Mouse (Mus musculus) cerebellum, adult 2 months (tissue): ENCODE results near the gene Abhd2. TPM values are rescaled to one million over a fixed set of nuclear protein-coding genes. Genes with fewer than 3 reads are reported as not detected.

Source experiments
- DNase-seq, 2 experiments: peaks; one replicate each; pipeline ENCODE4 v3.0.0; 2021
- H3K27ac ChIP-seq: fragments of 200-500 bp; 2 replicates; pipeline ENCODE4 v1.5.1; 2012; ENCODE audit warnings: low read length, control low read depth, inconsistent platforms; ENCODE audit not compliant: insufficient read depth
- H3K27me3 ChIP-seq: fragments of 200-500 bp; 2 replicates; pipeline ENCODE4 v1.6.1; 2012; ENCODE audit warnings: inconsistent platforms, mild to moderate bottlenecking, low read length, moderate library complexity; ENCODE audit not compliant: control insufficient read depth, insufficient read depth
- H3K4me1 ChIP-seq: fragments of 200-500 bp; 2 replicates; pipeline ENCODE4 v1.6.1; 2011; ENCODE audit warnings: low read length; ENCODE audit not compliant: control insufficient read depth, insufficient read depth
- H3K4me3 ChIP-seq: fragments of 200-500 bp; replicated peaks from 2 replicates; pipeline ENCODE3; 2011; ENCODE audit warnings: mild to moderate bottlenecking, low read depth, low read length, control low read depth; ENCODE audit not compliant: insufficient read depth
- CTCF ChIP-seq: fragments of 200-500 bp; IDR thresholded peaks from 2 replicates; pipeline ENCODE4 v1.5.1; 2011; ENCODE audit warnings: low read depth, mild to moderate bottlenecking, control low read depth, low read length, moderate library complexity, borderline replicate concordance; ENCODE audit not compliant: insufficient read depth
- POLR2A ChIP-seq: fragments of 200-500 bp; IDR thresholded peaks from 2 replicates; pipeline ENCODE4 v1.6.1; 2011; ENCODE audit warnings: low read length, control low read depth, borderline replicate concordance; ENCODE audit not compliant: insufficient read depth
- WGBS: fragments of 180-500 bp; shearing (Covaris S2); methylation state at CpG from one replicate; pipeline ENCODE4 v1.1.7; 2018; 5-methylcytosine and 5-hydroxymethylcytosine counted together
- polyA plus RNA-seq: library from polyadenylated mRNA; depleted of rRNA; stranded (reverse); fragments of >200 nt; gene quantifications from 2 replicates; pipeline ENCODE4 v1.2.3, GENCODE M21; 2012

Gene Abhd2
- polyA plus RNA-seq, 1 experiment: 22.0 TPM

DNA sequence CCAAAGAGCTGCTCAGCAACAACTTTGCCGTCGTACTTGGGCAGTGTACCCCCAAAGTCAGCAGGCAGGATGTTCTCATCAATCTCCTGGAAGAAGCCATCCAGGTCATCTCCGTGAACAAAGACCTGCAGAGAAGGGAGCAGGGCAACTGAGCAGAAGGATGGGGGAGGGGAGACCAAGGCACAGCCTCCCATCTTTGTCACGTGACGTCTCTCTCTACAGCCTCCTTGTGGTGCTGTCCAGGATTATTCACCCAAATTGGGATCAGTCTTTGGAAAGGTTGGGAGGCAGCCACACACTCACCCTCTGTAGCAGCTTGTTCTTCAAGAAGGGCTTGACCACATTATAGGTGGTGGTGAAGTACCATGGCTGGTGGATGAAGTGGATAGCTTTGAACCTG is 102.6 kb downstream of the Abhd2 start:
- WGBS: 76% methylated on average over 5 of the region's 5 CpGs
- no peaks in the 10 kb centered on the region for H3K4me1 ChIP-seq

DNA sequence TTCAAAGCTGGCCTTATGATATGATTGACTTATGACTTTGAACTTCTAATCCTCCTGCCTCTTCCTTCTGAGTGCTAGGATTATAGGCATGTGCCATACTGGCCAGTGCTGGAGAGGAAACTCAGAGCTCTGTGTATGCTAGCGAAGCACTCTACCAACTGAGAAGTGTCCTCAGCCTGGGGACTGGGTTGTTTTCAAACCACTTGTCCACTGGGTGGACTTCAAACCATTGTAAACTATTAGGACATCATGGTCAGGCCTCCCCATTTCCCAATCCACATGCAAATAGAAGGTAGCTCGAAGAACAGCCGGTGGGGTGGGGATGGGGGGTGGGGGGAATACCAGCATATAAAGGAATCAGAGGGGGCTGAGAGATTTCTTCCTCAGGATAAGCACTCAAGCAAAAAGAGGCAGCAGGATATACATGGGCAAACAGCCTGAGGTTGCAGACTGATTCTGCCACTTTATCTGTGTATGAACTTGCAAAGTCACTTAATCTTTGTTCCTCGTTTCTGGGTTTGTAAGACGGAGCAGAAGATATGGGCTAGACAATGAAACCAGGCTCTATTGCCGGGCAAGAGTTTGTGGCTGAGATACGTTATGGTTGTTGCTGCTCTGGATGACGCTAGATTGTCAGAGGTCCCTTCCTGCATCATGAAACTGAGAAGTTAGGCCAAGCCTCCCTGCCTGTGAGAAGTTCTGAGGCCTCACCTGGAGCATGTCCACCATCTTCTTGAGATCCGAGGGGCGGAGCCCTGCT is 103.7 kb downstream of the Abhd2 start:
- no peaks in the 10 kb centered on the region for H3K4me1 ChIP-seq
- 87% methylated on average over 10 of the region's 10 CpGs for WGBS
- DNase-seq: no peak
- H3K4me3 ChIP-seq: no peak overlapping the region
- no peaks in the 10 kb centered on the region for H3K27me3 ChIP-seq
- H3K27ac ChIP-seq: no peak overlapping the region
- no peak for TF ChIP-seq CTCF
- TF ChIP-seq POLR2A: no peak

More for the DNA sequence above, 102.6 kb downstream of the Abhd2 start:
- Histone ChIP-seq H3K27ac (no peak overlapping the region), H3K27me3 (no peaks in the 10 kb centered on the region), H3K4me3 (no peak overlapping the region)
- DNase-seq: no peak
- TF ChIP-seq POLR2A: no peak
- no peak for TF ChIP-seq CTCF

DNA sequence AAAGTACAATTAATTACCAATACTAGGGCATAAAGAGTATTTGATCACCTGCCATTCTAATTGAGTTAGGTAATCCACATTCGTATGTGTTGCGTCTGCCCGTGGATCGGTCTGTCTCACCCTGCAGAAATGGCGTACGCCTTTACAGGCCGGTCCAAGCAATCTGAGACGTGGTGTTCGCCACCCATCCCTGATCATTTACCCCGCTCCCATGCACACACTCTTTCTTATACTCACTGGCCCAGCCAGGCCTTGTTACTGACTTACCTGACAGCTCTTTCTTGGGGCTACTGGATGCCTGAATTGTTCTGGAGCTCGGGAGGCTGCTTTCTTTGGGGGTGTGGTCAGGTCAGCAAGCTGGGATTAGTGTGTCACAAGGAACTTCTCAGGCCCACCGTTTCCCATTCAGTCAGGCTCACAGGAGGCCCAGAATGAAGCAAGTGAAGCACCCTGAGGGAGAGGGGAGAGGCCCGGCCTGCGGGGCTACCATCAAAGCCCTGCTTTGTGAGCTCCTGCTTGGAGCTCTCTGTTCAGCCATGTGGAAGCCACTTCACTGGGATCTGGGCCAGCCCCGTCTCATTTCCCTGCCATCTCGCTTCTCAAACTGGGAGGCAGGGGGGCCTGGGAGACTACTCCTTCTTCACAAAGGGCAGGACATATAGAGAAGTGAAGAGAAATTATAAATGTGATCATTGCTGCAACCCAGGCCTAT is 113.6 kb downstream of the Abhd2 start, which contains the start of gene Rlbp1:
Gene Rlbp1 (minus strand): TSS at position 627 of the 712 bp plus-strand sequence.
- no peaks in the 10 kb centered on the region for H3K27me3 ChIP-seq
- no peak within 1 kb of the TSS for H3K27ac ChIP-seq
- WGBS: 56% methylated on average over 16 of the region's 16 CpGs
- DNase-seq: no peak
- no peak for TF ChIP-seq CTCF
- no peak for TF ChIP-seq POLR2A
- H3K4me3 ChIP-seq: no peak within 1 kb of the TSS
- H3K4me1 ChIP-seq: no peaks in the 10 kb centered on the region

DNA sequence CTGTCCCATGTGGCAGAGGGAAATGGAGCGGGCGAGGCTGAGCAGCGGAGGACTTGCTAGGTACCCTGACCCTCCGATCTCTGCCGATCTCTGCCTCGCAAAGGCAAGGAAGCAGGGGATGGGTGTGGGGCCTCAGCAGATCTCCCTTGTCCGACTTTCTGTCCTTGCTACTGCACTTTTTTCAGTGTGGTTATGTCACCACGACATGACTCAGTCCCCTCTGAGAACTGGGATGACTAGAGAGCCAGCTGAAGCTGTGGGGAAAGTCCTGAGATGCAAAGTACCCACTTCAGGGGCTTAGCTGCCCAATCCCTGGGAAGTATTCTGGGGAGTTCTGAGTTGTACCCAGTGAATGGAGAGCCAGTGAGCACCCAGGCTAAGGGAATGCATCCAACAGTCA is 114.1 kb downstream of the Abhd2 start:
- no peak for DNase-seq
- Histone ChIP-seq H3K4me3 (no peak overlapping the region), H3K4me1 (no peaks in the 10 kb centered on the region), H3K27me3 (no peaks in the 10 kb centered on the region), H3K27ac (no peak overlapping the region)
- 33% methylated on average over 8 of the region's 8 CpGs for WGBS
- TF ChIP-seq POLR2A (no peak), CTCF (no peak)

DNA sequence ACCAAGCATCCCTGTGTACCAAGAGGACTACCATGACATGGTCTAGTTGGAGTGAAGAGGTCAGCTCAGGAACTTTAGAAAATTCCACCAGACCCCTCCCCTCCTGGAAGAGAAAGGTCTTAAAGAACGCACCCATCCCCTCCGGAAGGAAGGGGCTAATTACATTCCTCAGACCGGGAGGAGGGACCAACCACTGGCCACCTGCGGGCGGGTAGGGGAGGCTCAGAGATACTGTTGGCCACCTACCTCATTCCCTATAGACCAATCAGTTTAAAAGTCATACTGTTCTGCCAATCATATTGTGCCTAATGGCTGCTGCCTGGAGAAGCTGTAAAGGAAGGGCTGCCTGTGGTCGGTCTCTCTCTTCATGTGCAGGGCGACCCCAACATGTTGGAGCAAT is 115.0 kb downstream of the Abhd2 start:
- DNase-seq: no peak
- 68% methylated on average over 7 of the region's 7 CpGs for WGBS
- TF ChIP-seq POLR2A (no peak), CTCF (no peak)
- no peak overlapping the region for H3K4me3 ChIP-seq
- H3K27ac ChIP-seq: no peak overlapping the region
- no peaks in the 10 kb centered on the region for H3K27me3 ChIP-seq
- no peaks in the 10 kb centered on the region for H3K4me1 ChIP-seq

DNA sequence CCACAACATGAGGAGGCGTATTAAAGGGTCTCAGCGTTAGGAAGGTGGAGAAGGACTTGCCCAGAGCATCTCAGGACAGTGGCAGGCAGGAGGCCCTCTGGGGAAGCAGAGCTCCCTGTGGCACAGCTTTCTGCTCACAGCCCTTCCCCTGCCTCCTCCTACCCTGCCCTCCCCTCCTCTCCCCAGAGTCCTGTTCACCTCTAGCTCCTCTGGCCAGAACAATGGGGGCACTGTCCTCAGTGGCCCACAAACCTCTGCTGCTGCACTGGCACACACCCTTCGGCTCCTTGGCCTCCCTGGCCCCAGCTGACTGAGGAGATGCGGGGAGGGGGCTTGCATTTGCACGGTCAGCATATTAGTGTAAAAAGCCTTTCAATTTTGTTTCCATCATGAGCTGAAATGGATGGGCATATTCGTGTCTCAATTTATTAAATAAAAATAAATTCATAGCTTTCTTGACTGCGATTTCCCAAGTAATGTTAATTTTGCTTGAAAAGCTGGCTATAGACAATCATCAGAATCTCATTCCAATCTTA is 115.7 kb downstream of the Abhd2 start:
- DNase-seq: peak in 1 of 2 experiments; percentile 14
- no peaks in the 10 kb centered on the region for H3K27me3 ChIP-seq

DNA sequence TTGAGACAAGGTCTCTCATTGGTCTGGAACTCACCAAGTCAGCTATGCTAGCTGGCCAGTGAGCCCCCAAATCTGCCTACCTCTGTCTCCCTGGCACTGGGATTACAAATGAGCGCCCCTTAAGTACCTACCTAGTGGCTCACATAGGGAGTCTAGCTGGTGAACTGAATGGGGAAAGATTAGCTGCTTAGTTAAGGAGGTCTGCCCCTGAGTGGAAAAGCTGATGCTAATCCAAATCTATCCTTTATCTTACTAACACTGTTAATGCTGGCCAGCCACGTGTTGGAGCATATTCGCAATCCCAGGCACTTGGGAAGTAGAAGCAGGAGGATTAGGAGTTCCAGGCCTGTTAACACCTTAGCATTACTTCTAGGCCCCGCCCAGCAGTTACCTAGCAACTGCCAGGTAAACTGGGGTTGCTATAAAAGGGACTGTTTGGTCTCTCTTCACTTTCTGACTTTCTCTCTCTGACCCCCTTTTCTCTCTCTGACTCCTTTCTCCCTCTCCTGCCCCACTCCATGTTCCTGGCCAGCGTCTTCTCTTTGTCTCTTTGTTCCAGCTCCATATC is 117.2 kb downstream of the Abhd2 start:
- no peak overlapping the region for H3K27ac ChIP-seq

More for the DNA sequence above, 115.7 kb downstream of the Abhd2 start:
- TF ChIP-seq POLR2A (no peak), CTCF (no peak)
- no peak overlapping the region for H3K27ac ChIP-seq
- no peaks in the 10 kb centered on the region for H3K4me1 ChIP-seq
- WGBS: 56% methylated on average over 7 of the region's 7 CpGs
- no peak overlapping the region for H3K4me3 ChIP-seq

DNA sequence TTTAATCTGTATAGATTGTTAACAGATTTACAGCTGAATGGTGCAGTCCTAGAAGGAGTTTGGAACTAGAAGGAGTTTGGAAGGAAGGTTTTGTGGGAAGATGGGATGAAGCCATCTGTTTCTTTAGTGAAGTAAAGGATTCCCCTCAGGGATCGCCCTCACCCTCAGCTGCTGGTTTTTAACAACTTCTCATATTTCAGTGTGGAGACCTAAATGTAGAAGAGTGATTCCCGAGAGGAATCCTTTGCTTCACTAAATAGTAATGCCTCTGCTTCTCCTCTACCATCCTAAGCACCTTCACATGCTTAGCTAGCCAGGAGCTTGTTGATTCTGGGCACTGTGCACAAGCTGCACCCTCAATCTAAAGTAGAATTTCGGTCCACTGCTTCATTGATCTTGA is 118.5 kb downstream of the Abhd2 start:
- Histone ChIP-seq H3K4me3 (peak overlapping the region; percentile 88), H3K4me1 (no peaks in the 10 kb centered on the region), H3K27me3 (no peaks in the 10 kb centered on the region), H3K27ac (0 out of 2 replicates have a peak overlapping the region, but pooled peaks have one; percentile 44)
- TF ChIP-seq CTCF (no peak), POLR2A (no peak)
- WGBS: 0% methylated on average over 3 of the region's 3 CpGs
- DNase-seq: no peak

More for the DNA sequence above, 117.2 kb downstream of the Abhd2 start:
- Histone ChIP-seq H3K4me3 (no peak overlapping the region), H3K4me1 (no peaks in the 10 kb centered on the region), H3K27me3 (no peaks in the 10 kb centered on the region)
- TF ChIP-seq CTCF: no peak
- TF ChIP-seq POLR2A: no peak
- DNase-seq: no peak
- 79% methylated on average over 5 of the region's 5 CpGs for WGBS
